Mouse (Mus musculus) intestine, embryonic 15.5 days (tissue): ENCODE data around the gene Rapsn. TPM values are rescaled to one million over a fixed set of nuclear protein-coding genes. Genes with fewer than 3 reads are reported as not detected.

Experiments
- ATAC-seq: fragments of 200-750 bp; cut with Nextera tagmentation; 2 replicates; pipeline ENCODE4 v1.8.0; 2017; ENCODE audit warnings: moderate TSS enrichment, moderate library complexity
- H3K27ac ChIP-seq: fragments of 300-500 bp; sonication (generic); 2 replicates; pipeline ENCODE4 v1.5.1; 2015; ENCODE audit warnings: mild to moderate bottlenecking, inconsistent platforms
- H3K27me3 ChIP-seq: fragments of 300-500 bp; sonication (generic); replicated peaks from 2 replicates; pipeline ENCODE4 v1.6.1; 2015; ENCODE audit warnings: inconsistent platforms
- H3K36me3 ChIP-seq: fragments of 300-500 bp; sonication (generic); 2 replicates; pipeline ENCODE4 v1.6.1; 2015; ENCODE audit warnings: inconsistent platforms
- H3K4me1 ChIP-seq: fragments of 300-500 bp; sonication (generic); replicated peaks from 2 replicates; pipeline ENCODE4 v1.6.1; 2015; ENCODE audit warnings: inconsistent platforms
- H3K4me2 ChIP-seq: fragments of 300-500 bp; sonication (generic); replicated peaks from 2 replicates; pipeline ENCODE4 v1.6.1; 2015; ENCODE audit warnings: mild to moderate bottlenecking, inconsistent platforms
- H3K4me3 ChIP-seq: fragments of 300-500 bp; sonication (generic); replicated peaks from 2 replicates; pipeline ENCODE4 v1.5.1; 2015; ENCODE audit warnings: inconsistent platforms
- H3K9ac ChIP-seq: fragments of 300-500 bp; sonication (generic); 2 replicates; pipeline ENCODE4 v1.6.1; 2015; ENCODE audit warnings: inconsistent platforms
- H3K9me3 ChIP-seq: fragments of 300-500 bp; sonication (generic); 2 replicates; pipeline ENCODE4 v1.6.1; 2016; ENCODE audit warnings: inconsistent platforms
- WGBS: fragments of 180-500 bp; shearing (Covaris S2); methylation state at CpG from one replicate; pipeline ENCODE4 v1.1.7; 2015; 5-methylcytosine and 5-hydroxymethylcytosine counted together
- polyA plus RNA-seq: library from polyadenylated mRNA; unstranded; fragments of >200 nt; fragmentation: Nextera tagmentation; extraction: Ambion mirVana; gene quantifications from 2 replicates; pipeline ENCODE4 v1.2.1, GENCODE M21; 2015

The Rapsn gene
- polyA plus RNA-seq, 1 experiment from 2014 or later, result 1.2 TPM

- no peak overlapping the region for H3K9ac ChIP-seq
- no peak overlapping the region for H3K27ac ChIP-seq
- no peaks in the 10 kb centered on the region for H3K27me3 ChIP-seq
- WGBS, result 86% methylated on average over 14 of the region's 14 CpGs
- H3K36me3 ChIP-seq, result no peaks in the 10 kb centered on the region
- no peak overlapping the region for H3K4me2 ChIP-seq
- ATAC-seq, result no peak
- H3K4me1 ChIP-seq, result no peaks in the 10 kb centered on the region
- H3K9me3 ChIP-seq, result no peaks in the 10 kb centered on the region
- no peak overlapping the region for H3K4me3 ChIP-seq
These were observed 50.3 kb downstream of the Rapsn start for GRCm38 (mm10) chr2:91085494-91086391.

GRCm38 (mm10) chr2:91086392-91087237 lies 51.2 kb downstream of the Rapsn start:
- H3K27ac ChIP-seq, result no peak overlapping the region
- H3K9ac ChIP-seq, result no peak overlapping the region
- ATAC-seq, result no peak
- no peaks in the 10 kb centered on the region for H3K4me1 ChIP-seq
- H3K4me2 ChIP-seq, result no peak overlapping the region
- H3K9me3 ChIP-seq, result no peaks in the 10 kb centered on the region
- H3K36me3 ChIP-seq, result no peaks in the 10 kb centered on the region
- no peak overlapping the region for H3K4me3 ChIP-seq
- no peaks in the 10 kb centered on the region for H3K27me3 ChIP-seq
- 78% methylated on average over 9 of the region's 9 CpGs for WGBS

- Histone ChIP-seq H3K27me3 (no peaks in the 10 kb centered on the region), H3K36me3 (no peaks in the 10 kb centered on the region), H3K9ac (no peak overlapping the region), H3K4me3 (no peak overlapping the region), H3K9me3 (no peaks in the 10 kb centered on the region), H3K27ac (no peak overlapping the region), H3K4me1 (no peaks in the 10 kb centered on the region), H3K4me2 (no peak overlapping the region)
- no peak for ATAC-seq
- WGBS, result 78% methylated on average over 9 of the region's 9 CpGs
These were observed 52.0 kb downstream of the Rapsn start for GRCm38 (mm10) chr2:91087453-91087852.

DNA sequence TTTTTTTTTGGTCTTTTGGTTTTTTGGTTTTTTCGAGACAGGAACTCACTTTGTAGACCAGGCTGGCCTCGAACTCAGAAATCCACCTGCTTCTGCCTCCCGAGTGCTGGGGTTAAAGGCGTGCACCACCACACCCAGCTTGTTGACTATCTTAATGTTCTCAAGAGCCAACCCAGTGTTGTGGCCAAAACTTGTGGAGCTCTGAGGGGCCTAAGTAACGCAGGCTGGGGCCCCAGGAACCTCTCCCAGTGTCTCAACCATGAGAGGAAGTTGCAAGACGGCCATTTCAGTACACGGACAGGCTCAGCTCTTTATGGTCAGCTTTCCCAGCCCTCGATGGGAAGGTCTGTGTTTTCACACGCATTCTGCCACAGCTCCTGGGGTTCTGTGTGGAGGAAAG lies 53.6 kb downstream of the Rapsn start:
- WGBS, result 84% methylated on average over 9 of the region's 9 CpGs

DNA sequence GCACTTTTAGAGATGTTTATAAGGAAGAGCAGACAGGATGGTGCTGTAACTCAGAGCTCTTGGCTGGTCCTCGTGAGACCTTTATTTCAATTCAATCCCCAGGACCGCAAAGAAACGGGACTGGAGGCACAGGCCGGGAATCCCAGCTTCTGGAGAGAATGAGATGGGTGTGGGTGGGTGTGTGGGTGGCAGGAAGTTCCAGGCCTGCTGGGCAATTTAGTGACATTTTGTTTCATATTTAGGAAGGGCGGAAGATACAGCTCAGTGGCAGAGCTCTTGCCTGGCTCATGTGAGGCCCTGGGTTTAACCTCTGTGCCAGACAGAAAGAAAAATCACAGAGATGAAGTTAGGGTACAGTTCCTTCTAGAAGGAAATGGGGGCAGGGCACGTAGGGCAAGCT lies 54.8 kb downstream of the Rapsn start:
- Histone ChIP-seq H3K4me1 (no peaks in the 10 kb centered on the region), H3K36me3 (no peaks in the 10 kb centered on the region), H3K27me3 (no peaks in the 10 kb centered on the region), H3K9me3 (no peaks in the 10 kb centered on the region), H3K4me2 (no peak overlapping the region), H3K4me3 (no peak overlapping the region), H3K9ac (no peak overlapping the region), H3K27ac (no peak overlapping the region)
- WGBS, result 72% methylated on average over 6 of the region's 6 CpGs
- ATAC-seq, result no peak

More for the DNA sequence above, 53.6 kb downstream of the Rapsn start:
- Histone ChIP-seq H3K27ac (no peak overlapping the region), H3K4me2 (no peak overlapping the region), H3K4me3 (no peak overlapping the region), H3K36me3 (no peaks in the 10 kb centered on the region), H3K9ac (no peak overlapping the region), H3K9me3 (no peaks in the 10 kb centered on the region), H3K4me1 (no peaks in the 10 kb centered on the region), H3K27me3 (no peaks in the 10 kb centered on the region)
- no peak for ATAC-seq

GRCm38 (mm10) chr2:91090827-91091226 lies 55.4 kb downstream of the Rapsn start:
- Histone ChIP-seq H3K27ac (no peak overlapping the region), H3K36me3 (no peaks in the 10 kb centered on the region), H3K4me2 (no peak overlapping the region), H3K9me3 (no peaks in the 10 kb centered on the region), H3K27me3 (no peaks in the 10 kb centered on the region), H3K4me3 (no peak overlapping the region), H3K4me1 (no peaks in the 10 kb centered on the region), H3K9ac (no peak overlapping the region)
- ATAC-seq, result no peak
- WGBS, result 74% methylated on average over 6 of the region's 6 CpGs

Other genes starting within 250 kb of the Rapsn start
- gene Mtch2, start 188.5 kb upstream of the Rapsn start, polyA plus RNA-seq, result 332 and 357 TPM in 2 replicates
- gene C1qtnf4, start 149.8 kb upstream of the Rapsn start, polyA plus RNA-seq, result 6.9 and 8.8 TPM in 2 replicates
- gene Kbtbd4, start 130.9 kb upstream of the Rapsn start, polyA plus RNA-seq, result 27.8 and 29.8 TPM in 2 replicates
- gene Ndufs3, start 130.8 kb upstream of the Rapsn start, polyA plus RNA-seq, result 276 and 282 TPM in 2 replicates
- gene Celf1, start 95.2 kb upstream of the Rapsn start, polyA plus RNA-seq, result 81.3 and 82.3 TPM in 2 replicates
- 232 and 236 TPM in 2 replicates for gene Psmc3, start 18.4 kb downstream of the Rapsn start, polyA plus RNA-seq
- gene Slc39a13, start 34.8 kb downstream of the Rapsn start, polyA plus RNA-seq, result 26.5 and 32.4 TPM in 2 replicates
- 7.9 and 8.9 TPM in 2 replicates for gene Spi1, start 46.8 kb downstream of the Rapsn start, polyA plus RNA-seq
- 0.05 and 0.06 TPM in 2 replicates for gene Mybpc3, start 82.5 kb downstream of the Rapsn start, polyA plus RNA-seq
- 8.0 and 11.0 TPM in 2 replicates for gene Madd, start 148.2 kb downstream of the Rapsn start, polyA plus RNA-seq
- gene Nr1h3, start 167.2 kb downstream of the Rapsn start, polyA plus RNA-seq, result 12.8 and 14.3 TPM in 2 replicates
- gene Acp2, start 167.3 kb downstream of the Rapsn start, polyA plus RNA-seq, result 20.4 and 20.9 TPM in 2 replicates
- 14.8 and 17.4 TPM in 2 replicates for gene Ddb2, start 201.4 kb downstream of the Rapsn start, polyA plus RNA-seq
- gene Pacsin3, start 220.3 kb downstream of the Rapsn start, polyA plus RNA-seq, result 21.3 and 22.3 TPM in 2 replicates
- gene Arfgap2, start 229.4 kb downstream of the Rapsn start, polyA plus RNA-seq, result 72.0 and 75.6 TPM in 2 replicates